Mouse (Mus musculus) embryo, embryonic 11.5 days (tissue): ENCODE results near the gene Pacsin2.

Source experiments
- DNase-seq: peaks from one replicate; pipeline ENCODE4 v3.0.0-alpha.2; 2012; ENCODE audit warnings: low read depth, low spot score

Pacsin2 gene

GRCm38 (mm10) chr15:83451621-83452210 is 12.7 kb downstream of the Pacsin2 start:
- no peak for DNase-seq

- DNase-seq: no peak
Measured at GRCm38 (mm10) chr15:83450007-83450406, 14.4 kb downstream of the Pacsin2 start.

- no peak for DNase-seq
Measured at GRCm38 (mm10) chr15:83448646-83449045, 15.8 kb downstream of the Pacsin2 start.

- DNase-seq: no peak
Measured at GRCm38 (mm10) chr15:83447791-83448544, 16.4 kb downstream of the Pacsin2 start.

- DNase-seq: no peak
Measured at GRCm38 (mm10) chr15:83445908-83446307, 18.5 kb downstream of the Pacsin2 start.

- no peak for DNase-seq
Measured at GRCm38 (mm10) chr15:83445383-83445782, 19.0 kb downstream of the Pacsin2 start.

GRCm38 (mm10) chr15:83444425-83444824 is 20.0 kb downstream of the Pacsin2 start:
- no peak for DNase-seq

- DNase-seq: no peak
Measured at GRCm38 (mm10) chr15:83442495-83443037, 21.8 kb downstream of the Pacsin2 start.

- no peak for DNase-seq
Measured at GRCm38 (mm10) chr15:83440726-83441125, 23.7 kb downstream of the Pacsin2 start.

GRCm38 (mm10) chr15:83436541-83436940 is 27.9 kb downstream of the Pacsin2 start:
- DNase-seq: no peak

- DNase-seq: no peak
Measured at GRCm38 (mm10) chr15:83435324-83436090, 28.9 kb downstream of the Pacsin2 start.

- no peak for DNase-seq
Measured at GRCm38 (mm10) chr15:83434692-83435091, 29.7 kb downstream of the Pacsin2 start.

- no peak for DNase-seq
Measured at GRCm38 (mm10) chr15:83433344-83433743, 31.1 kb downstream of the Pacsin2 start.

- DNase-seq: peak; percentile 7
Measured at GRCm38 (mm10) chr15:83432231-83433031, 32.0 kb downstream of the Pacsin2 start.

- DNase-seq: no peak
Measured at GRCm38 (mm10) chr15:83430986-83431763, 33.2 kb downstream of the Pacsin2 start.

- no peak for DNase-seq
Measured at GRCm38 (mm10) chr15:83430419-83430818, 34.0 kb downstream of the Pacsin2 start.

GRCm38 (mm10) chr15:83428586-83428985 is 35.8 kb downstream of the Pacsin2 start:
- no peak for DNase-seq

GRCm38 (mm10) chr15:83427294-83428163 is 36.9 kb downstream of the Pacsin2 start:
- no peak for DNase-seq

- no peak for DNase-seq
Measured at GRCm38 (mm10) chr15:83425794-83426193, 38.6 kb downstream of the Pacsin2 start.

GRCm38 (mm10) chr15:83425277-83425676 is 39.1 kb downstream of the Pacsin2 start:
- DNase-seq: no peak
